Mouse (Mus musculus) hindbrain, embryonic 15.5 days (tissue): ENCODE measurements around the gene Adh6b. TPM values are rescaled to one million over a fixed set of nuclear protein-coding genes. Genes with fewer than 3 reads are reported as not detected.
"Not testable (repeated sequence)": the region's sequence is repeated elsewhere in the genome, so short reads cannot be mapped to it uniquely, and the experiment has no call there.

Experiments used
- ATAC-seq: fragments of 200-750 bp; cut with Nextera tagmentation; 2 replicates; pipeline ENCODE4 v1.8.0; 2017; ENCODE audit warnings: low read depth, moderate number of reproducible peaks, moderate TSS enrichment; ENCODE audit not compliant: low FRiP score
- H3K27ac ChIP-seq: fragments of 300-500 bp; sonication (generic); replicated peaks from 2 replicates; pipeline ENCODE4 v1.5.1; 2015; ENCODE audit warnings: mild to moderate bottlenecking, inconsistent platforms
- H3K27me3 ChIP-seq: fragments of 300-500 bp; sonication (generic); 2 replicates; pipeline ENCODE4 v1.6.1; 2015; ENCODE audit warnings: control low read depth, inconsistent platforms
- H3K36me3 ChIP-seq: fragments of 300-500 bp; sonication (generic); 2 replicates; pipeline ENCODE4 v1.6.1; 2015; ENCODE audit warnings: control low read depth, inconsistent platforms
- H3K4me1 ChIP-seq: fragments of 300-500 bp; sonication (generic); replicated peaks from 2 replicates; pipeline ENCODE4 v1.6.1; 2015; ENCODE audit warnings: control low read depth, inconsistent platforms
- H3K4me2 ChIP-seq: fragments of 300-500 bp; sonication (generic); 2 replicates; pipeline ENCODE4 v1.6.1; 2015; ENCODE audit warnings: moderate library complexity, mild to moderate bottlenecking, inconsistent platforms
- H3K4me3 ChIP-seq: fragments of 300-500 bp; sonication (generic); 2 replicates; pipeline ENCODE4 v1.5.1; 2015; ENCODE audit warnings: mild to moderate bottlenecking, inconsistent platforms
- H3K9ac ChIP-seq: fragments of 300-500 bp; sonication (generic); 2 replicates; pipeline ENCODE4 v1.6.1; 2015; ENCODE audit warnings: inconsistent platforms
- H3K9me3 ChIP-seq: fragments of 300-500 bp; sonication (generic); 2 replicates; pipeline ENCODE4 v1.6.1; 2016; ENCODE audit warnings: control low read depth, inconsistent platforms
- WGBS: fragments of 180-500 bp; shearing (Covaris S2); methylation state at CpG from one replicate; pipeline ENCODE4 v1.1.7; 2015; 5-methylcytosine and 5-hydroxymethylcytosine counted together
- polyA plus RNA-seq: library from polyadenylated mRNA; unstranded; fragments of >200 nt; fragmentation: Nextera tagmentation; extraction: Ambion mirVana; gene quantifications from 2 replicates; pipeline ENCODE4 v1.2.1, GENCODE M21; 2015

Adh6b gene
- polyA plus RNA-seq, 1 experiment from 2014 or later, result not detected

GRCm38 (mm10) chr3:138366181-138366580 lies 24.6 kb downstream of the Adh6b start:
- Histone ChIP-seq H3K9me3 (no peaks in the 10 kb centered on the region), H3K27me3 (no peaks in the 10 kb centered on the region), H3K9ac (no peak overlapping the region), H3K36me3 (no peaks in the 10 kb centered on the region), H3K4me3 (no peak overlapping the region), H3K4me2 (no peak overlapping the region), H3K4me1 (no peaks in the 10 kb centered on the region), H3K27ac (no peak overlapping the region)
- no peak for ATAC-seq
- 89% methylated on average over 2 of the region's 2 CpGs for WGBS

DNA sequence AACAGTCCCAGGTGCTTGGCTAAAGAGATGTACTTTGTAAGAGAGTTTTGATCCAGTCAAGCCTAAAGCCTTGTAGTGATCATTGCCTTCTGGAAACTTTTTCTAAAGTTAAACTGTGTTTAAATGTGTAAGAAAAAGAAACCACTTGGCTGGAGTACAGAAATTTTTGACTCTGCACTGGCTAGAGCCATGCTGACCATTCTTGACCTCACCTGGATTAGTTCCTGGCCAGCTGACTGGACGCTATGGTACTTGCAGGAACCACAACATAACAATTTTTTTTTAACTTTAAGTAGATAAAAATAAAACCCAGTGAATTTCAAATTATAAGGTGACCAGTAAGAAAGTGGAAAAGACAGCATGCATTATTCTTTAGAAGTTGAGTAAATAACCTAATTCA lies 28.0 kb downstream of the Adh6b start:
- Histone ChIP-seq H3K9ac (no peak overlapping the region), H3K36me3 (no peaks in the 10 kb centered on the region), H3K4me2 (no peak overlapping the region), H3K4me1 (no peaks in the 10 kb centered on the region), H3K4me3 (no peak overlapping the region), H3K27ac (no peak overlapping the region), H3K27me3 (no peaks in the 10 kb centered on the region), H3K9me3 (no peaks in the 10 kb centered on the region)
- whole genome bisulfite sequencing, result 95% methylated on average over 1 of the region's 1 CpGs
- ATAC-seq, result no peak

GRCm38 (mm10) chr3:138370289-138370688 lies 28.7 kb downstream of the Adh6b start:
- H3K27ac ChIP-seq, H3K9ac ChIP-seq, H3K4me2 ChIP-seq, H3K27me3 ChIP-seq, H3K36me3 ChIP-seq, ATAC-seq, H3K4me3 ChIP-seq, H3K4me1 ChIP-seq, H3K9me3 ChIP-seq: not testable (repeated sequence)
- 81% methylated on average over 4 of the region's 4 CpGs for WGBS

DNA sequence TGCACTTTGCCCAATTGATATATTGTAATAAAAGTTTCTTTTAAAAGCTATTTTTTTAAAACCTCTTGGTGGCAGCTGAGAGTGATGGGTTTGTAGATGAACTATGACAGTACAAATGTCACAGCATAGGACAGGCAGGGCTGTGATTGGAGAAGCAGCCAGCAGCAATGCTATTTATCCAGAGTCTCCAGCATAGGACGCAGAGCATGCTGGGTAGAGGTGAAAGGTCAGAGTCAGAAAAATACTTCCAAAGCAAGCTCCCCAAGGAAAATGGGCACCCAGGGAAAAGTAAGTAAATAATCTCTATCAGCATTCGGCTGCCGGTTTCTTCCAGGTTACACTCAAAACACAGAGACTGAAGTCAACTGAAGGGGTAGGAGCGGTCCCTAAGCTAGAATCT lies 32.3 kb downstream of the Adh6b start:
- no peak overlapping the region for H3K9ac ChIP-seq
- H3K4me2 ChIP-seq, result no peak overlapping the region
- no peaks in the 10 kb centered on the region for H3K27me3 ChIP-seq
- H3K9me3 ChIP-seq, result no peaks in the 10 kb centered on the region
- H3K4me1 ChIP-seq, result no peaks in the 10 kb centered on the region
- WGBS, result 74% methylated on average over 4 of the region's 4 CpGs
- no peak overlapping the region for H3K4me3 ChIP-seq
- ATAC-seq, result no peak
- H3K36me3 ChIP-seq, result no peaks in the 10 kb centered on the region
- H3K27ac ChIP-seq, result no peak overlapping the region

DNA sequence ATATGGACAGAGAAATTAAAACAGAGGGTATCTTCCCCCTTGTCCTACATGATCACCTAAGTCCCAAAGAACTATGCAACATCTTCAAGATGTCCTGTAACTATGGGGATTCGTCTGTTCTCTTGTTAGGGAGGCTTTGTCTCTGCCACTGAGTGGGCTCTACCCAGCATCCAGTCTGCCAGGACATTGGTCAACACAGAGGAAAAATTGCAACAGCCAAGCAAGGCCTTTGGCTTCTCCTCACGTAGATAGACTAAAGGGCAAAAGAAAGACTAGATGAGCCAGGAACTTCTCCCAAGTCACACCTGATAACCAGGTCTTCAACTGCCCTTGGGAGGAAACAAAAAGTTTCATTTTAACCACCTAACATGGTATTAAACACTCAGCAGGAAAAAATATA lies 33.6 kb downstream of the Adh6b start:
- Histone ChIP-seq H3K9ac (no peak overlapping the region), H3K9me3 (0 out of 2 replicates have a peak, but pooled peaks cover 6% of the 10 kb centered on the region), H3K27me3 (no peaks in the 10 kb centered on the region), H3K4me2 (no peak overlapping the region), H3K4me3 (no peak overlapping the region), H3K4me1 (no peaks in the 10 kb centered on the region), H3K27ac (no peak overlapping the region), H3K36me3 (no peaks in the 10 kb centered on the region)
- ATAC-seq, result no peak
- 77% methylated on average over 2 of the region's 2 CpGs for WGBS

- no peaks in the 10 kb centered on the region for H3K36me3 ChIP-seq
- H3K4me2 ChIP-seq, result no peak overlapping the region
- H3K27me3 ChIP-seq, result no peaks in the 10 kb centered on the region
- ATAC-seq, result no peak
- no peak overlapping the region for H3K9ac ChIP-seq
- H3K4me3 ChIP-seq, result no peak overlapping the region
- WGBS, result 21% methylated on average over 3 of the region's 3 CpGs
- H3K9me3 ChIP-seq, result 0 out of 2 replicates have a peak, but pooled peaks cover 6% of the 10 kb centered on the region
- peaks cover 3% of the 10 kb centered on the region; the same call in 1 of the 2 replicates for H3K4me1 ChIP-seq
- H3K27ac ChIP-seq, result no peak overlapping the region
These were observed 39.6 kb downstream of the Adh6b start for GRCm38 (mm10) chr3:138381133-138381532.

DNA sequence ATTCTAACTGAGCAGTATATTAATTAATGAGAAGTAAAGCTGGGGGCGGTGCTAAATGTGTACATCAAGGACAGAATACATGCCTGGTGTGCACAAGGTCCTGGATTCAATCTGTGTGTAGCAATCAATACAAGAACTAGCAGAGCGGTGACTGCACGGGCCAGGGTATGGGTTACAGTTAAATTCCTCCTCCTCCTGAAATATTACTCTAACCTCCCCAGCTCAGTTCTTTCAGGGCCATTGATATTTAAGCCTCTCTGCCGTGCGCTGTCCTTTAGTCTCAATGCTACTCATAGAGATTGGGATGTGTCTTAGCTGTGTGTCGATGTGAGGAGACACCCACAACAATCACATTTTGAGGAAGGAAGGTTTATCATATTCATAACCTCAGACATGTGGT lies 45.6 kb downstream of the Adh6b start:
- H3K27me3 ChIP-seq, result no peaks in the 10 kb centered on the region
- no peak overlapping the region for H3K27ac ChIP-seq
- no peak overlapping the region for H3K4me2 ChIP-seq
- no peak overlapping the region for H3K4me3 ChIP-seq
- no peaks in the 10 kb centered on the region for H3K9me3 ChIP-seq
- no peak for ATAC-seq
- WGBS, result 93% methylated on average over 6 of the region's 6 CpGs
- no peaks in the 10 kb centered on the region for H3K4me1 ChIP-seq
- no peak overlapping the region for H3K9ac ChIP-seq
- H3K36me3 ChIP-seq, result no peaks in the 10 kb centered on the region

DNA sequence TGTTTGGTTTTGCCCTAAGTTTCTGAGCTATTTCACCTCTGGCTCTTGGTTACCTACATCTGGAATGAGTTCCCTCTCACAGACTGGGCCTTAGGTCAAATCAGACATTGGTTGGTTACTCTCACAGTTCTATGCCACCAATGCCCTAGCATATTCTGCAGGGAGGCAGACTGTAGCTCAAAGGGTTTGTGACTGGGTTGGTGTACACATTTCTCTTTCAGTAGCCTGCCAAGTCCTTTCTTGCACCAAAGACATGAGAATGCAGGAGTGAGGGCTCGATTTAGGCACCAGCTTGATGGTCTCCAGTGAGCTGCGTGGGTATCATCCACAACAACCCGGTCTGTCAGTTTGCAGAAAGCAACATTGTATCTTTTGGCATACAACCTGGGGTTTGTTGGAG lies 63.3 kb downstream of the Adh6b start:
- no peaks in the 10 kb centered on the region for H3K36me3 ChIP-seq
- WGBS, result 79% methylated on average over 3 of the region's 3 CpGs
- no peak for ATAC-seq
- no peaks in the 10 kb centered on the region for H3K4me1 ChIP-seq
- H3K27ac ChIP-seq, result no peak overlapping the region
- no peak overlapping the region for H3K4me3 ChIP-seq
- no peak overlapping the region for H3K4me2 ChIP-seq
- H3K27me3 ChIP-seq, result no peaks in the 10 kb centered on the region
- H3K9ac ChIP-seq, result no peak overlapping the region
- no peaks in the 10 kb centered on the region for H3K9me3 ChIP-seq

DNA sequence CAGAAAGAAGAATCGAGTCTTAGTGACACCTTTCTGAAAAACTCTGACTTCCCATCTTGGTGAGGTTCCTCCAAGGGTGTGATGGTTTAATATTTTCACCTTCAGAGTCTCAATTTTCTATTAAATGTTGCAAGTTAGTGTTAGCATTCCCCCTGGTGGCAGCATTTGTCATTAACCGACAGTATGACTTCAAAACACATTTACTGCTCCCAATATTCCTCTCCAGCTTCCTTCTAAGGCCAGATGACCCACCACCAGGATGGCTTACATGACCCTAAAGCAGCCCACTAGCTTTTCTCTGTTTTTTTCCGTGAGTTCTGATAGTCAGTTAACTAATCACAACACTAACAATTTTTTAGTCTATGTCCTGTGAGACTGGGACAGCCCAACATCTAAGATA lies 63.8 kb downstream of the Adh6b start:
- Histone ChIP-seq H3K4me3 (no peak overlapping the region), H3K27me3 (no peaks in the 10 kb centered on the region), H3K27ac (no peak overlapping the region), H3K36me3 (no peaks in the 10 kb centered on the region), H3K9ac (no peak overlapping the region), H3K4me2 (no peak overlapping the region), H3K9me3 (no peaks in the 10 kb centered on the region), H3K4me1 (no peaks in the 10 kb centered on the region)
- ATAC-seq, result no peak
- 48% methylated on average over 3 of the region's 3 CpGs for WGBS

DNA sequence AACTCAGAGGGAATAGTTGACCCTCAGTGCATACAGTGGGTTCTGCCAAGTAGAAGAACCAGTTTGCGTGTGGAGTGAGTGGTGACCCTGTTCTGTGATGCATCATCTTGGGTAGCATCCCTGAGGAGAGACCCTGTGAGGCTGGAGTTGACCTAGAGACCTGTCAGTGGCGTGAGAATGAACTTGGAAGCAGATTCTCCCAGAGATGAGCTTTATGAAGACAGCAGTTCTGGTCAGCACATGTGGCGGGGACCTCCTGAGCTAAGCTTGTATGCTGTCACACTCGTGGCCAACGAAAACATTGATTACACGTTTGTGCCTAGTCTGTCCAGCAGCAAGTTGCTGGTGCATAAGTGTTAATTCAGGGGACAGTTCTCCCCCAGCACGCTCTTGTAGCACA lies 64.3 kb downstream of the Adh6b start:
- 88% methylated on average over 7 of the region's 7 CpGs for whole genome bisulfite sequencing
- no peaks in the 10 kb centered on the region for H3K36me3 ChIP-seq
- H3K4me2 ChIP-seq, result no peak overlapping the region
- H3K9ac ChIP-seq, result no peak overlapping the region
- no peak for ATAC-seq
- H3K9me3 ChIP-seq, result no peaks in the 10 kb centered on the region
- H3K27me3 ChIP-seq, result no peaks in the 10 kb centered on the region
- H3K4me1 ChIP-seq, result no peaks in the 10 kb centered on the region
- no peak overlapping the region for H3K27ac ChIP-seq
- H3K4me3 ChIP-seq, result no peak overlapping the region

DNA sequence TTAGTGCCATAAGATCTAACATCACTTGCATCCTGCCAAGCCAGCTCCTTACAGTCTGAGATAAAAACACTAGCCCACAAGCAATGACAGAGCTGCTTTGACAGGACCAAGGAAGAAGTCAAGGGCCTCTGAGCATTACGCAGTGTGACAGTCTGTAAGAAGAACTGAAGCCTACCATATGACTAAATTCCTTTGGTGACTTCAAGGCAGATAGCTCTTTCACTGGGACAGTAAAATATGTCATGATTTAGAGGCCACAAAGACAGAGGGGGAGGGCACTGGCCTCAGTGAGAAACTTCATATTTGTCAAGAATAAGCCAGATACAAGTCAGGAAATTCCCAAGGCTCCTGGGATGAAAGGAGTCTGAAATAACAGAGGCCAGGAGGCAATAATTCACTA lies 66.3 kb downstream of the Adh6b start:
- ATAC-seq, result no peak
- H3K9ac ChIP-seq, result no peak overlapping the region
- no peaks in the 10 kb centered on the region for H3K4me1 ChIP-seq
- H3K27ac ChIP-seq, result no peak overlapping the region
- no peak overlapping the region for H3K4me2 ChIP-seq
- H3K9me3 ChIP-seq, result no peaks in the 10 kb centered on the region
- H3K4me3 ChIP-seq, result no peak overlapping the region
- H3K36me3 ChIP-seq, result no peaks in the 10 kb centered on the region
- no peaks in the 10 kb centered on the region for H3K27me3 ChIP-seq
- 97% methylated on average over 1 of the region's 1 CpGs for WGBS
